Mouse (Mus musculus) forebrain, embryonic 15.5 days (tissue): ENCODE results near the gene Rnf24. TPM values are rescaled to one million over a fixed set of nuclear protein-coding genes. Genes with fewer than 3 reads are reported as not detected.
"Not testable (repeated sequence)": the region's sequence is repeated elsewhere in the genome, so short reads cannot be mapped to it uniquely, and the experiment has no call there.

Source experiments
- ATAC-seq: fragments of 200-750 bp; cut with Nextera tagmentation; replicated peaks from 2 replicates; pipeline ENCODE4 v1.8.0; 2017; ENCODE audit warnings: mild to moderate bottlenecking, moderate TSS enrichment, moderate library complexity
- H3K27ac ChIP-seq: fragments of 300-500 bp; sonication (generic); replicated peaks from 2 replicates; pipeline ENCODE4 v1.5.1; 2015; ENCODE audit warnings: mild to moderate bottlenecking, inconsistent platforms
- H3K27me3 ChIP-seq: fragments of 300-500 bp; sonication (generic); 2 replicates; pipeline ENCODE4 v1.6.1; 2015; ENCODE audit warnings: inconsistent platforms
- H3K36me3 ChIP-seq: fragments of 300-500 bp; sonication (generic); 2 replicates; pipeline ENCODE4 v1.6.1; 2015; ENCODE audit warnings: mild to moderate bottlenecking, inconsistent platforms
- H3K4me1 ChIP-seq: fragments of 300-500 bp; sonication (generic); 2 replicates; pipeline ENCODE4 v1.6.1; 2015; ENCODE audit warnings: inconsistent platforms
- H3K4me2 ChIP-seq: fragments of 300-500 bp; sonication (generic); replicated peaks from 2 replicates; pipeline ENCODE4 v1.6.1; 2015; ENCODE audit warnings: mild to moderate bottlenecking, inconsistent platforms
- H3K4me3 ChIP-seq: fragments of 300-500 bp; sonication (generic); 2 replicates; pipeline ENCODE4 v1.5.1; 2015; ENCODE audit warnings: mild to moderate bottlenecking, inconsistent platforms
- H3K9ac ChIP-seq: fragments of 300-500 bp; sonication (generic); replicated peaks from 2 replicates; pipeline ENCODE4 v1.6.1; 2015; ENCODE audit warnings: mild to moderate bottlenecking, inconsistent platforms
- H3K9me3 ChIP-seq: fragments of 300-500 bp; sonication (generic); 2 replicates; pipeline ENCODE4 v1.6.1; 2016; ENCODE audit warnings: inconsistent platforms
- WGBS: fragments of 180-500 bp; shearing (Covaris S2); methylation state at CpG from one replicate; pipeline ENCODE4 v1.1.7; 2015; ENCODE audit warnings: mixed read lengths; 5-methylcytosine and 5-hydroxymethylcytosine counted together
- polyA plus RNA-seq: library from polyadenylated mRNA; unstranded; fragments of >200 nt; fragmentation: Nextera tagmentation; extraction: Ambion mirVana; gene quantifications from 2 replicates; pipeline ENCODE4 v1.2.1, GENCODE M21; 2015

The Rnf24 gene
- polyA plus RNA-seq, 1 experiment from 2014 or later: 20.6 TPM

DNA sequence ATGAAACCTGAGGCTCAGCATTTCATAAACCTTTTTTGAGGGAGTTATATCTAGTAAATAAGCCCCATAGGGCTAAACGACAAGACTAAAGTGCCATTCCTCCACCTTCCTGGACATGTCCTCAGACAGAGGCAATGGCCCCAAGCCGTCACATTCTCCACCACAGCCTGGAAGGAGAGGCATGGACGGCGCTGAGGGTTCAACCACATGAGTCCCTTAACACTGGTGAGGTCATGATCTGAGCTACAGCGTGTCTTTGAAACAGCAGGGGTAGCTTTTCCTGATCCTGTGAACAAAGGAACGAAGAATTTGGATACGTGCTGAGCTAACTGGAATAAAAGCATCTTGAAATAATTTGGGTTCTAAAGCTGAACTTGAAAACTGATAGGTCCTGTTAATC lies 54.0 kb downstream of the Rnf24 start:
- WGBS: 53% methylated on average over 7 of the region's 7 CpGs
- H3K36me3 ChIP-seq: peaks cover 56% of the 10 kb centered on the region

DNA sequence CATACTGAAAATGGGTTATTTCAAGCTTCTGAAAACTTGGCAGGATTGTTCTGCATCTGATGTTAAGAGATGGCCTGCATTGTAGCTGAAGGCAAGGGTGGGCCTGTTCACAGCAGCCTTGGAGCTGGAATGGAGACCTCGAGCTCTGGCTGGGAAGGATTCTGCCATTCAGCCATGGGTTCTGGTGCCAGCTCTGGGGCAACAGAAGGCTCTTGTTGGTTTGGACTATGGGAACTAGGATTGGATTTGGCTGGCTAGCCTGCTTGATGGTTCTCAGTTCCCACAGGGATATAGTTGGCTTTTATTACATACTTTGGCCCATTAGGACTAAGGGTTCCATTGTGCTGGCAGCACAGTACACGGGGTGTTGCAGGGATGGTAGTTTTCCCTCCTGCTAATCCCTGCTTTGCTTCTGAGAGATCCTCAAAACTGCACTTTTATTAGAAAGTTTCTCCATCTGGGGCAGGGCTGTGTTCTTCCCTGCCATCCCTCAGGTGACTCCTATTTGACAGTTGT lies 55.9 kb downstream of the Rnf24 start:
- WGBS: 97% methylated on average over 2 of the region's 2 CpGs
- Histone ChIP-seq H3K4me3 (no peak overlapping the region), H3K9me3 (no peaks in the 10 kb centered on the region), H3K4me1 (no peaks in the 10 kb centered on the region), H3K4me2 (no peak overlapping the region), H3K27me3 (no peaks in the 10 kb centered on the region), H3K27ac (no peak overlapping the region), H3K36me3 (peaks cover 52% of the 10 kb centered on the region), H3K9ac (no peak overlapping the region)
- no peak for ATAC-seq

More for the DNA sequence above, 54.0 kb downstream of the Rnf24 start:
- H3K4me3 ChIP-seq, H3K27ac ChIP-seq, H3K9ac ChIP-seq, H3K9me3 ChIP-seq, H3K27me3 ChIP-seq, H3K4me2 ChIP-seq, H3K4me1 ChIP-seq, ATAC-seq: not testable (repeated sequence)

DNA sequence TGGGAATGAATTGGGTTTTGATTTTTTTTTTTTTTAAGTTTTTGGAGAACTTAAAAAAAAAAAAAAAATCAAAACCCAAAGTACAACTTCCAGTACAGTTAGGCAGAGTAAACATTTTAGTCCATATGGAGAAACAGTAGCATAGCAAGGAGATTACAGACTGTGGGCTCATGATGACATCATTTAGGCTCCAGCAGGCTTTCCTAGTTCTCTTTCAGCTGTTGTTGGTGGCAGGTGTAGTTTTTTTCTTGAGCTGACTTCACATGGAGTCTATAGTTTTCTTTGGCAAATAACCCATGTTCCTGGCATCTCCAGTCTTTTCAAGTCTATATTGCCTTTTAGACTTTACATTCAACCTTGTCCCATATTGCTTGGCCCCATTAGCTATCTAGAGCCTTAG lies 62.0 kb downstream of the Rnf24 start:
- Histone ChIP-seq H3K4me2 (no peak overlapping the region), H3K4me1 (no peaks in the 10 kb centered on the region), H3K9ac (no peak overlapping the region), H3K36me3 (peaks cover 53% of the 10 kb centered on the region), H3K4me3 (no peak overlapping the region), H3K9me3 (no peaks in the 10 kb centered on the region), H3K27me3 (no peaks in the 10 kb centered on the region), H3K27ac (no peak overlapping the region)
- ATAC-seq: no peak

DNA sequence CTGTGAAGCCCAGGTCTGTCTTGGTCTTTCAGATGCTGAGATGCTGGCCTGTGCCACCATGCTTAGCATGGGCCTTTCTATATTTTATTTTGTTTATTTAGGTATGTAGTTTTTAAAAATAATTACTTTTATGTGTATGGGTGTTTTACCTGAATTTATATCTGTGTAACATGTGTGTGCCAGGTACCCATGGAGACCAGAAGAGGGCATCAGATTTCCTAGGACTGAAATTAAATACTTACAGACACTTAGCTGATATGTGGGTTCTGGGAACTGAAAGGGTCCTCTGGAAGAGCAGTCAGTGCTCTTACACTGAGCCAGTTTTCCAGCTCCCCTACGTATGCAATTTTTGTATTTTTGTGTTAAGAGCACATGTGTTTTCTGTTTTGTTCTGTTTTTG lies 66.4 kb downstream of the Rnf24 start:
- no peaks in the 10 kb centered on the region for H3K9me3 ChIP-seq
- no peak for ATAC-seq
- no peak overlapping the region for H3K9ac ChIP-seq
- 92% methylated on average over 1 of the region's 1 CpGs for WGBS
- no peak overlapping the region for H3K4me3 ChIP-seq
- H3K36me3 ChIP-seq: peaks cover 41% of the 10 kb centered on the region
- H3K4me2 ChIP-seq: no peak overlapping the region
- no peak overlapping the region for H3K27ac ChIP-seq
- no peaks in the 10 kb centered on the region for H3K27me3 ChIP-seq
- H3K4me1 ChIP-seq: no peaks in the 10 kb centered on the region

DNA sequence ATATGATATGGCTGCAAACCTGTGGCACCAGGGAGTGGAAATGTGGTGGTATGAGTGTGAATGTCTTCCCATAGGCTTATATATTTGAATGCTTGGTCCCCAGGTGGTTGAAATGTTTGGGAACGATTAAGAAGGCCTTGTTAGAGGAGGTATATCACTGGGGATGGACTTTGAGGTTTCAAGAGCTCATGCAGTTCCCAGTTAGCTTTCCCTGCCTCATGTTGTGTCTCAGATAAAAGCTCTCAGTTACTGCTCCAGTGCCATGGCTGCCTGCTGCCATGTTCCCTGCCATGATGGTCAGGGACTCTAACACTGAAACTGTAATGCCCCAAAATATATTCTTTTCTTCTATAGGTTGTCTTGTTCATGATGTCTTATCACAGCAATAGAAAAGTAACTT lies 71.1 kb downstream of the Rnf24 start:
- H3K27ac ChIP-seq: no peak overlapping the region
- no peak for ATAC-seq
- H3K4me1 ChIP-seq: no peaks in the 10 kb centered on the region
- H3K9ac ChIP-seq: no peak overlapping the region
- H3K9me3 ChIP-seq: no peaks in the 10 kb centered on the region
- H3K4me2 ChIP-seq: no peak overlapping the region
- H3K27me3 ChIP-seq: no peaks in the 10 kb centered on the region
- whole genome bisulfite sequencing: 85% methylated on average over 1 of the region's 1 CpGs
- H3K36me3 ChIP-seq: peaks cover 44% of the 10 kb centered on the region
- H3K4me3 ChIP-seq: no peak overlapping the region

DNA sequence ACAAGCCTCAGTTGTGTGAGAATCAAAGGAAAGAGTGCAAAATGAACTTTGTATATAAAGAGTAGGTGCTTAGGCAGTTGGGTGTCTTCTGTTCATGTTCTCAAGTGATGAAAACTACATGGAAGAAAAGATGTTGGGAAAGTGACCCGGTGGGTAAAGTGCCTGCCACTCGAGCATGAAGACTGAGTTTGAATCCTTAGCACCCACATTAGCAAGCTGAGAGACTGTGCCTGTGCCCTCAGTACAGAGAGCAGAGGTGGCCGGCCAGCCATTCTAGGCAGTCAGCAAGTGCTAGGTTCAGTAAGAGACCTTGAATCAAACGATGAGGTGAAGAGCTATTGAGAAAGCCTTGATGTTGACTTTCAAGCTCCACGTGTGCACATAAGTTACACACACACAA lies 76.0 kb downstream of the Rnf24 start:
- ATAC-seq: no peak
- 89% methylated on average over 5 of the region's 5 CpGs for whole genome bisulfite sequencing
- no peak overlapping the region for H3K9ac ChIP-seq
- no peak overlapping the region for H3K4me2 ChIP-seq
- no peak overlapping the region for H3K27ac ChIP-seq
- H3K4me3 ChIP-seq: no peak overlapping the region
- no peaks in the 10 kb centered on the region for H3K4me1 ChIP-seq
- H3K9me3 ChIP-seq: no peaks in the 10 kb centered on the region
- no peaks in the 10 kb centered on the region for H3K27me3 ChIP-seq
- peaks cover 55% of the 10 kb centered on the region for H3K36me3 ChIP-seq

DNA sequence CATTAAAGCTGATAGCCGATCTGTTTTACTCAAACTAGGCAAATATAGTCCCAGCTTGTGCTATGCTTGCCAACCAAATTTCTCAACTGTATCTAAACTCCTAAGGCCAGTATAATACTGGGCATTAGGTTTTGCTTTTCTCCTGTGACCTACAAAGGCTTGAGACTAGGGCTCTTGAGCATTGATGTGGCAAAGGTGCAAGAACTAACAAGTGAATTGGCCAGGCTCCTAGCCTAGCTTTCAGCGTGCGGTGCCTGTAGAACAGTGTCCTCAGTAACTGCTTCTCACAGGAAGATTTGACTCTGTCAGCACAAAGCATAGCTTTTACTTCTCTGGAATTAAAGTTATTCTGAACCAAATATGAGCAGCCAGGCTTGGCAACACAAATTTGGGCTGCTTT lies 77.2 kb downstream of the Rnf24 start:
- Histone ChIP-seq H3K9me3 (no peaks in the 10 kb centered on the region), H3K9ac (no peak overlapping the region), H3K27ac (no peak overlapping the region), H3K4me1 (no peaks in the 10 kb centered on the region), H3K4me3 (no peak overlapping the region), H3K36me3 (peaks cover 51% of the 10 kb centered on the region), H3K27me3 (no peaks in the 10 kb centered on the region), H3K4me2 (no peak overlapping the region)
- no peak for ATAC-seq
- 92% methylated on average over 3 of the region's 3 CpGs for WGBS

DNA sequence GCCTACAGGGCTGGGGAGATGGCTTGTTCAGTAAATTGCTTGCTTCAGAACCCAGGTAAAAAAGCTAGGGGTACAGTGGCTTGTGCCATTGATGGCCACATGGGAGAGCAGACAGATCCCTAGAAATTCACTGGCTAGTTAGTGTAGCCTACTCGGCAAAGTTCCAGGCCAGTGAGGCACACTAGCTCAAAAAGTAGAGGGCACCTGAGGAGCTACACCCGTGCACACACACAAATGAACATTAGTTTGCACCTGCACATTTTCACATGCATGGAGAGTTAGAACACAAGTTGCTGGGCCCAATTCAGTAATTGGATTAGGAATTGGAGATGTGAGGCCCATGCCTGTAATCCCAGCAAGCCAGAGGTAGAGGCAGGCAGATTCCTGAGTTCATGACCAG lies 87.6 kb downstream of the Rnf24 start:
- no peaks in the 10 kb centered on the region for H3K36me3 ChIP-seq
- 64% methylated on average over 2 of the region's 2 CpGs for WGBS
- no peak for ATAC-seq
- H3K9me3 ChIP-seq: no peaks in the 10 kb centered on the region
- H3K4me1 ChIP-seq: peaks cover 51% of the 10 kb centered on the region
- no peak overlapping the region for H3K4me3 ChIP-seq
- H3K4me2 ChIP-seq: no peak overlapping the region
- no peaks in the 10 kb centered on the region for H3K27me3 ChIP-seq
- no peak overlapping the region for H3K27ac ChIP-seq
- H3K9ac ChIP-seq: 0 out of 2 replicates have a peak overlapping the region, but pooled peaks have one; percentile 13

DNA sequence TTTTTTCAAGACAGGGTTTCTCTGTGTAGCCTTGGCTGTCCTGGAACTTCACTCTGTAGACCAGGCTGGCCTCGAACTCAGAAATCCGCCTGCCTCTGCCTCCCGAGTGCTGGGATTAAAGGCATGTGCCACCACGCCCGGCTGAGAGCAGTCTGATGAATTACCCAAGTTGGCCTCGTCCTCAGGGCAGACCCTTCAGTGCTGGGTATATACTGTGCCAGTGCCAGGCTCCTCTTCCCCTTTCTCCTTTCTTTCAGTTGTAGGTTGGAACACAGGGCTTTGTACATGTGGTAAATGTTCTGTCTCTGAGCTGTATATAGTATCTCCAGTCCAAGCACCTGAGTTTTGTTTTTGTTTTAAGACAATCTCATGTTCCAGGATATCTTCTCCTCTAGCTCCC lies 88.7 kb downstream of the Rnf24 start:
- H3K4me3 ChIP-seq: peak overlapping the region; percentile 89

DNA sequence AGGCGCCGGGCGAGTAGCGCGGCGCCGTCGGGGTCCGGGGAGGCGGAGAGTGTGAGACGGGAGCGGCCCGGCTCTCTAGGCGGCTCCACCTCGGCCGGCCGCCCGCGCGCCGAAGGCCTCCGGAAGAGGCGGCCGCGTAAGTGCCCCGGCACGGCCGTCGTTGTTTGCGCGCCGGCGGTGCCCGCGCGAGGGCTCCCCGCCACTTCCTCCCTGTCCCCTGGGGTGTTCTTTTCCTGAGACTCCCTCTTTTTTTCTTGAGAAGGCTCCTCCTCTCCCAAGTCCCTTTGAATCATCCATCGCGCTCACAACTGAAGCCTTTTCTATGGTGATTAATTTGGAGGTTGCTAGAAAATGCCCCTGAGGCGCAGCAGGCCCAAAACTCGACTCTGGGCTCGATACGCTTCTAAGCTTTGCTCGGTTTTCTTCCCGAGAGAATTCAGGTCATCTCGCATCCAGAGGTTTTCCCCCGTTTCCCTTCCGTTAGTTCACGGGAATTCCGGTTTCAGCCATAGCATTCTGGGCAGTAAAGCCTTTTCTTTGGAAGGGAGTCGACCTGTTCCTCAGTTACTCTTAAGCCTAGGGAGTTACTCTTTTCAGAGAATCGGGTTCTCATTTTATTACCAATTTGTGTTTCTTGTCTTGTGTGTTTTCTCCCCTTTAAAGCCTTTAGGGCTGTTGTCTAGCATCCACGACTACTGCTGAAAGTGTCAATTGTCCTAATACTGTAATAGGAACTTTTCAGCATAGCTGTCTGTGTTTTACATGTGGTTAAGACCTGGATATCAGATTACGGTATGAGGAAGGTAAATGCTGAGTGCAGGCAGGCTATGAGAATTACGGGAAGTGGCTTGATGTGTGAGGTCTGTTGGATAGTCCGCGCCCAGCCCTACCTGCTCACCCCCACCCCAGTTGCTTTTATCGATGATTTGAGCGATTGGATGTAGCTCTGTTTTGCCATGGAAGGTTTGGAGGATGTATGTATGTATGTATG lies 89.7 kb downstream of the Rnf24 start:
- Histone ChIP-seq H3K9ac (peak overlapping the region; percentile 94), H3K27me3 (no peaks in the 10 kb centered on the region), H3K4me2 (peak overlapping the region; percentile 76), H3K4me1 (peaks cover 51% of the 10 kb centered on the region), H3K36me3 (no peaks in the 10 kb centered on the region), H3K4me3 (peak overlapping the region; percentile 89), H3K27ac (peak overlapping the region; percentile 99), H3K9me3 (no peaks in the 10 kb centered on the region)
- under 1% methylated on average over 59 of the region's 59 CpGs for WGBS
- peak; percentile 79 for ATAC-seq

More for the DNA sequence above, 88.7 kb downstream of the Rnf24 start:
- ATAC-seq: no peak
- 67% methylated on average over 6 of the region's 6 CpGs for WGBS
- Histone ChIP-seq H3K4me1 (peaks cover 51% of the 10 kb centered on the region), H3K9me3 (no peaks in the 10 kb centered on the region), H3K36me3 (no peaks in the 10 kb centered on the region), H3K9ac (no peak overlapping the region; the same call in 1 of the 2 replicates), H3K27me3 (no peaks in the 10 kb centered on the region), H3K27ac (no peak overlapping the region), H3K4me2 (peak overlapping the region; percentile 76)

DNA sequence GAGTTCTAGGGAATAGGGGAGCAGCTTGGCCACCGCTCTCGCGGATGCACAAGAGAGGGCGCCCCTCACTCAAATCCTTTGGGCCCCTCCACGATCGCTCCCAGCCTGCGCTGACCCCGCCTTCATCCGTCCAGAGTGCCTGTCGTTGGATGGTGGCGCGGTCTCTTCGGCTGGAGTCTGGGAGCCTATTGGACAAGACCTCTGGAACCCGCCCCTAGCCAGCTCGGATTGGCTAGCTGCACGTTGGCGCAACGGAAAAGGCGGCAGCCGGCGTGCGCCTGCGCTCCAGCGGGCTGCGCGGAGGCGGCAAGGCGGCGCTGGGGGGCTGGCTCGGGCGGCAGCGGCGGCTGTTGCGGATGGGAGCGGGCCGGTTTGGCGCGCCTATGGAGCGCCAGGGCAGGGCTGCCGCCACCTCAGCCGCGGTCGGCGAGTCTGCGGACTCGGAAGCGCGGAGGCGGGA lies 90.4 kb downstream of the Rnf24 start, which contains the start of gene Pank2:
TSS of gene Pank2 (plus strand) at position 283 of the 460 bp plus-strand sequence.
- WGBS: under 1% methylated on average over 49 of the region's 49 CpGs
- Histone ChIP-seq H3K4me1 (peaks cover 46% of the 10 kb centered on the region), H3K9ac (peak within 1 kb of the TSS; percentile 94), H3K9me3 (no peaks in the 10 kb centered on the region), H3K4me2 (peak within 1 kb of the TSS; percentile 76), H3K4me3 (peak within 1 kb of the TSS; percentile 89), H3K27ac (peak within 1 kb of the TSS; percentile 99), H3K27me3 (no peaks in the 10 kb centered on the region), H3K36me3 (no peaks in the 10 kb centered on the region)
- peak; percentile 100 for ATAC-seq

DNA sequence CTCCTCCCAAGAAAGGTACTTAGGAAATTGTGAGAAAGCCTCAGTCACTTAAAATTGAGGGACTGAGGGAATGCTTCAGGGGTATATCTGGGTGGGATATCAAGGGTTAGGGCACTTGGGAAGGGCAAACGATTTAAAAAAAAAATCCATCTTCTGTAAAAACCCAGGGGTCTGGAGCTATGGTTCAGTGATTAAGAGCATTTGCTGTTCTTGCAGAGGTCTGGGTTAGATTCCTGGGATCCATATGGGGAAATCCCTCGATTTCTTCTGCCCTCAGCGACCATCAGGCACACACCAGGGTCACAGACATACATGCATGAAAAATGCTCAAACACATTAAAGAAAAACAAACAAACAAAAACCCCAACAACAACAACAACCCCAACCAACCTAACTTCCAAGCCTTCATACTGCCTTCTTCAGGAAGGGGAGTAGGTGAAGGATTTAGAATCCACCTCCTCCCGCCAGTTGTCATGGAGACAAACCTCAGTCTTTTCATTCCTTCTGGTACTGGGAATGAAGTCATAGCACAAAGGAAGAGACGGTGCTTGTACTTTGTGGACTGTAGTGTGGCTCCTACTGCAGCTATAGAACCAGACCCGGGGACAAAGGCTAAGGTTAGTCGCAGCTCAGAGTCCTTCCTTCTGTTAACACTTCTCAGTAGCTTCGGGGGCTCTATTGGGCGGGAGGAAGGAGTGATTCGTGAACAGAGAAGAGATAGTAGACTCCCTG lies 91.0 kb downstream of the Rnf24 start:
- Histone ChIP-seq H3K4me1 (peaks cover 41% of the 10 kb centered on the region), H3K9ac (peak overlapping the region; percentile 63), H3K36me3 (no peaks in the 10 kb centered on the region), H3K27me3 (no peaks in the 10 kb centered on the region), H3K4me3 (peak overlapping the region; percentile 89), H3K27ac (peak overlapping the region; percentile 99), H3K9me3 (no peaks in the 10 kb centered on the region), H3K4me2 (peak overlapping the region; percentile 76)
- ATAC-seq: peak; percentile 80
- 3% methylated on average over 10 of the region's 10 CpGs for WGBS
